Mouse (Mus musculus) hindbrain, embryonic 12.5 days (tissue): ENCODE measurements around the gene Rps6kc1. TPM values are rescaled to one million over a fixed set of nuclear protein-coding genes. Genes with fewer than 3 reads are reported as not detected.

Source experiments
- ATAC-seq: fragments of 200-750 bp; cut with Nextera tagmentation; 2 replicates; pipeline ENCODE4 v1.8.0; 2017; ENCODE audit warnings: moderate TSS enrichment; ENCODE audit not compliant: low FRiP score
- H3K27ac ChIP-seq: fragments of 300-500 bp; sonication (generic); 2 replicates; pipeline ENCODE4 v1.5.1; 2016; ENCODE audit warnings: mild to moderate bottlenecking
- H3K27me3 ChIP-seq: fragments of 300-500 bp; sonication (generic); 2 replicates; pipeline ENCODE4 v1.6.1; 2016; ENCODE audit warnings: mild to moderate bottlenecking
- H3K36me3 ChIP-seq: fragments of 300-500 bp; sonication (generic); 2 replicates; pipeline ENCODE4 v1.6.1; 2016; ENCODE audit warnings: mild to moderate bottlenecking
- H3K4me1 ChIP-seq: fragments of 300-500 bp; sonication (generic); 2 replicates; pipeline ENCODE4 v1.6.1; 2016
- H3K4me2 ChIP-seq: fragments of 300-500 bp; sonication (generic); replicated peaks from 2 replicates; pipeline ENCODE4 v1.6.1; 2016; ENCODE audit warnings: mild to moderate bottlenecking
- H3K4me3 ChIP-seq: fragments of 300-500 bp; sonication (generic); 2 replicates; pipeline ENCODE4 v1.5.1; 2016; ENCODE audit warnings: mild to moderate bottlenecking
- H3K9ac ChIP-seq: fragments of 300-500 bp; sonication (generic); 2 replicates; pipeline ENCODE4 v1.6.1; 2016; ENCODE audit warnings: mild to moderate bottlenecking, moderate library complexity
- H3K9me3 ChIP-seq: fragments of 300-500 bp; sonication (generic); replicated peaks from 2 replicates; pipeline ENCODE4 v1.6.1; 2016; ENCODE audit warnings: mild to moderate bottlenecking
- WGBS: fragments of 180-500 bp; shearing (Covaris S2); methylation state at CpG from one replicate; pipeline ENCODE4 v1.1.7; 2016; 5-methylcytosine and 5-hydroxymethylcytosine counted together
- polyA plus RNA-seq: library from polyadenylated mRNA; unstranded; fragments of >200 nt; fragmentation: Nextera tagmentation; extraction: Ambion mirVana; gene quantifications from 2 replicates; pipeline ENCODE4 v1.2.1, GENCODE M21; 2016

The Rps6kc1 gene
- polyA plus RNA-seq, 1 experiment from 2014 or later: 23.9 TPM

- Histone ChIP-seq H3K4me1 (peaks cover 10% of the 10 kb centered on the region; the same call in 1 of the 2 replicates), H3K4me2 (no peak overlapping the region), H3K4me3 (no peak overlapping the region), H3K36me3 (no peaks in the 10 kb centered on the region; the same call in 1 of the 2 replicates), H3K27ac (no peak overlapping the region), H3K9ac (no peak overlapping the region), H3K9me3 (no peaks in the 10 kb centered on the region), H3K27me3 (no peaks in the 10 kb centered on the region)
- 71% methylated on average over 11 of the region's 11 CpGs for WGBS
- ATAC-seq: no peak
Measured at GRCm38 (mm10) chr1:190849162-190849865, 62.3 kb downstream of the Rps6kc1 start.

- WGBS: 56% methylated on average over 3 of the region's 3 CpGs
- no peak overlapping the region for H3K4me3 ChIP-seq
- no peak overlapping the region for H3K27ac ChIP-seq
- H3K4me2 ChIP-seq: no peak overlapping the region
- H3K4me1 ChIP-seq: peaks cover 10% of the 10 kb centered on the region; the same call in 1 of the 2 replicates
- H3K36me3 ChIP-seq: peaks cover 4% of the 10 kb centered on the region; the same call in 1 of the 2 replicates
- no peaks in the 10 kb centered on the region for H3K9me3 ChIP-seq
- no peak overlapping the region for H3K9ac ChIP-seq
- H3K27me3 ChIP-seq: no peaks in the 10 kb centered on the region
- ATAC-seq: peak; percentile 38; the same call in 1 of the 2 replicates
Measured at GRCm38 (mm10) chr1:190848676-190849075, 62.9 kb downstream of the Rps6kc1 start.

GRCm38 (mm10) chr1:190846956-190847355 is 64.6 kb downstream of the Rps6kc1 start:
- no peak overlapping the region for H3K9ac ChIP-seq
- peaks cover 19% of the 10 kb centered on the region for H3K36me3 ChIP-seq
- peaks cover 10% of the 10 kb centered on the region; the same call in 1 of the 2 replicates for H3K4me1 ChIP-seq
- H3K27ac ChIP-seq: no peak overlapping the region
- ATAC-seq: no peak
- H3K9me3 ChIP-seq: no peaks in the 10 kb centered on the region
- H3K27me3 ChIP-seq: no peaks in the 10 kb centered on the region
- no peak overlapping the region for H3K4me2 ChIP-seq
- 73% methylated on average over 3 of the region's 3 CpGs for WGBS
- H3K4me3 ChIP-seq: no peak overlapping the region

- Histone ChIP-seq H3K4me2 (no peak overlapping the region), H3K9ac (no peak overlapping the region), H3K36me3 (peaks cover 19% of the 10 kb centered on the region), H3K27me3 (no peaks in the 10 kb centered on the region), H3K9me3 (no peaks in the 10 kb centered on the region), H3K4me1 (peaks cover 10% of the 10 kb centered on the region; the same call in 1 of the 2 replicates), H3K27ac (no peak overlapping the region), H3K4me3 (no peak overlapping the region)
- 91% methylated on average over 11 of the region's 11 CpGs for WGBS
- no peak for ATAC-seq
Measured at GRCm38 (mm10) chr1:190846074-190846730, 65.4 kb downstream of the Rps6kc1 start.

GRCm38 (mm10) chr1:190845419-190845818 is 66.2 kb downstream of the Rps6kc1 start:
- Histone ChIP-seq H3K4me2 (no peak overlapping the region), H3K4me1 (peaks cover 10% of the 10 kb centered on the region; the same call in 1 of the 2 replicates), H3K36me3 (peaks cover 19% of the 10 kb centered on the region), H3K9me3 (no peaks in the 10 kb centered on the region), H3K4me3 (no peak overlapping the region), H3K27me3 (no peaks in the 10 kb centered on the region), H3K9ac (no peak overlapping the region), H3K27ac (no peak overlapping the region)
- 77% methylated on average over 4 of the region's 4 CpGs for WGBS
- no peak for ATAC-seq

- no peak for ATAC-seq
- WGBS: 75% methylated on average over 11 of the region's 11 CpGs
- Histone ChIP-seq H3K36me3 (peaks cover 19% of the 10 kb centered on the region), H3K4me1 (peaks cover 10% of the 10 kb centered on the region), H3K4me3 (no peak overlapping the region), H3K4me2 (no peak overlapping the region), H3K9me3 (no peaks in the 10 kb centered on the region), H3K27me3 (no peaks in the 10 kb centered on the region), H3K9ac (no peak overlapping the region), H3K27ac (no peak overlapping the region)
Measured at GRCm38 (mm10) chr1:190844356-190844755, 67.2 kb downstream of the Rps6kc1 start.

GRCm38 (mm10) chr1:190836046-190836445 is 75.5 kb downstream of the Rps6kc1 start:
- no peaks in the 10 kb centered on the region for H3K9me3 ChIP-seq
- H3K4me2 ChIP-seq: no peak overlapping the region
- no peak overlapping the region for H3K4me3 ChIP-seq
- no peaks in the 10 kb centered on the region for H3K27me3 ChIP-seq
- no peaks in the 10 kb centered on the region; the same call in 1 of the 2 replicates for H3K4me1 ChIP-seq
- 90% methylated on average over 2 of the region's 2 CpGs for WGBS
- no peak for ATAC-seq
- H3K36me3 ChIP-seq: peaks cover 9% of the 10 kb centered on the region
- H3K9ac ChIP-seq: no peak overlapping the region
- no peak overlapping the region for H3K27ac ChIP-seq

GRCm38 (mm10) chr1:190834201-190834907 is 77.2 kb downstream of the Rps6kc1 start:
- peaks cover 15% of the 10 kb centered on the region for H3K36me3 ChIP-seq
- H3K4me3 ChIP-seq: no peak overlapping the region
- ATAC-seq: no peak
- no peak overlapping the region for H3K9ac ChIP-seq
- no peaks in the 10 kb centered on the region for H3K4me1 ChIP-seq
- H3K4me2 ChIP-seq: no peak overlapping the region
- H3K27me3 ChIP-seq: no peaks in the 10 kb centered on the region
- H3K27ac ChIP-seq: no peak overlapping the region
- H3K9me3 ChIP-seq: no peaks in the 10 kb centered on the region
- 68% methylated on average over 7 of the region's 7 CpGs for WGBS

- ATAC-seq: no peak
- no peak overlapping the region for H3K4me3 ChIP-seq
- no peaks in the 10 kb centered on the region for H3K4me1 ChIP-seq
- no peaks in the 10 kb centered on the region for H3K27me3 ChIP-seq
- no peak overlapping the region for H3K27ac ChIP-seq
- no peak overlapping the region for H3K4me2 ChIP-seq
- H3K9me3 ChIP-seq: no peaks in the 10 kb centered on the region
- 87% methylated on average over 8 of the region's 8 CpGs for WGBS
- no peak overlapping the region for H3K9ac ChIP-seq
- H3K36me3 ChIP-seq: peaks cover 15% of the 10 kb centered on the region
Measured at GRCm38 (mm10) chr1:190832965-190833630, 78.5 kb downstream of the Rps6kc1 start.

GRCm38 (mm10) chr1:190831839-190832497 is 79.6 kb downstream of the Rps6kc1 start:
- Histone ChIP-seq H3K27ac (no peak overlapping the region), H3K9me3 (no peaks in the 10 kb centered on the region), H3K4me3 (no peak overlapping the region), H3K4me1 (no peaks in the 10 kb centered on the region), H3K27me3 (no peaks in the 10 kb centered on the region), H3K9ac (no peak overlapping the region), H3K36me3 (peaks cover 15% of the 10 kb centered on the region), H3K4me2 (no peak overlapping the region)
- no peak for ATAC-seq
- WGBS: 61% methylated on average over 10 of the region's 10 CpGs

GRCm38 (mm10) chr1:190826486-190827034 is 85.0 kb downstream of the Rps6kc1 start:
- Histone ChIP-seq H3K4me3 (no peak overlapping the region), H3K9me3 (no peaks in the 10 kb centered on the region), H3K27ac (no peak overlapping the region), H3K4me1 (no peaks in the 10 kb centered on the region), H3K27me3 (no peaks in the 10 kb centered on the region), H3K4me2 (no peak overlapping the region), H3K9ac (no peak overlapping the region), H3K36me3 (peaks cover 6% of the 10 kb centered on the region)
- no peak for ATAC-seq
- WGBS: 93% methylated on average over 9 of the region's 9 CpGs
